Mouse (Mus musculus) cortical plate, adult 2 months (tissue): ENCODE data around the gene Iba57.

Experiments
- CTCF ChIP-seq: fragments of 200-500 bp; IDR thresholded peaks from 2 replicates; pipeline ENCODE4 v1.5.1; 2011; ENCODE audit warnings: mild to moderate bottlenecking, control low read depth, low read length; ENCODE audit not compliant: insufficient read depth; ENCODE audit errors: extremely low read depth
- POLR2A ChIP-seq: fragments of 200-500 bp; IDR thresholded peaks from 2 replicates; pipeline ENCODE4 v1.6.1; 2011; ENCODE audit warnings: mild to moderate bottlenecking, low read length, control low read depth; ENCODE audit not compliant: insufficient read depth; ENCODE audit errors: extremely low read depth

DNA sequence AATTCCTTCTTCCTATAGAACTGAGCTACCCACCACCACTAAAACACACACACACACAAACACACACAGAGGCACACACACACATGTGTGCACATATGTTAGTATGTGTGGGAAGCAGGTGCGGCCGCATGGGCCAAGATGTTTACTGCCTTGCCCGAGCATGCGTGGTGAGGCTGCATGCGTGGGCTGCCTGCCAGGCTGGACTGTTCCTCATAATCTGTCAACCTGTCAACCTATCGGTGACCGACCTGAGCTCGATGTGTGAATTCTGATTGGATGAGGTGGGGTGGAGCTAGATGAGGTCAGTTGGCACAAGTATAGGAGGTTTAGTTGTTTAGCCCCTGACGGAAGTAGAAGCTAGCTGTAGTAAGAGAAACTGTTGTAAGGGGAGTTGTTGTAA lies 32.8 kb downstream of the Iba57 start:
- TF ChIP-seq POLR2A: no peak
- TF ChIP-seq CTCF: no peak
